Mouse (Mus musculus): ENCODE measurements around the gene Pnck.

Pnck gene

DNA sequence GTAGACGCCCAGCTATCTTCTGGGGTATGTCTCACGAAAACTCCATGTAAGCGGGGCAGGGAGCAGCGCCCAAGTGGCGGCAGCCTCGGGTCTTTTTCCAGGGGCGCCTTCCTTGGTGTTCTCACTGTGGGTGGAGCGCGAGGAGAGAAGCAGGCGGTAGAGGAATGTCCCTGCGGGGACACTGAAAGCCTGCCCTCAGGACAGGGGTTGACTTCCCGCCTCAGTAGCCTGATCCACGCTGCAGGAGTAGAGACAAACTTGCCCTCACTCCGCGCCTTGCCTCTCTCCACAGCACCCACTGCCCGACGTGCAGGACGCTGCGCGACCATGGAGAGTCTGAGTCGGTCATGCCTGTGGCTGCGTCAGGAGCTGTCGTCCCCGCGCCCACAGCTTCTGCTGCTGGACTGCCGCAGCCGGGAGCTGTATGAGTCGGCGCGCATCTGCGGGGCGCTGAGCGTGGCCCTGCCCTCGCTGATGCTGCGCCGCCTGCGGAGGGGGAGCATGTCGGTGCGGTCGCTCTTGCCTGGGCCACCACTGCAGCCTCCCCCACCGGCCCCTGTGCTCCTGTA lies 19.9 kb downstream of the Pnck start:
- no peak for DNase-seq (ENCODE audit: low spot score in 2 of 2)

DNA sequence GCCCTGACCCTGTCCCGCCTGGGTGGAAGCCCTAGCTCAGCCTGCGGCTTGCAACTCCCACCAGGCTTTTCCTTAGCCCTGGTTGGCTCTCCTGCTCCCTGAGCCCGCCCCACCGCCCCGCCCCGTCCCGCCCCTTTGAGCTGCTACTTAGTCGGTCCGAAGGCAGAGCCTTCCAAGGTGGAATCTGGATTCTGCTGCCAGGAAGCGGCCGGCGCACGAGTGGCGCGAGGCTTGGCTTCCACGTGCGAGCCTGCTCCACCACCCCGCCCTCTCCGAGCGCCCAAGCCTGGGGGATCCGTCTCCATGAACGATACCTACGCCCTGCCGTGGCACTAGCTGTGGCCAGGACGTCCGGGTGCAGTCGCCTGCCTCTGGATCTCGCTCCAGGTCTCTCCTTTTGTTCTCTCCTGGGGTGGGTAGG lies 20.7 kb downstream of the Pnck start, which contains the start of gene Dusp9:
TSS of gene Dusp9 (plus strand) at position 165 of the 421 bp plus-strand sequence.
- DNase-seq (ENCODE audit: low spot score in 2 of 2): peak in 1 of 2 experiments; percentile 22

DNA sequence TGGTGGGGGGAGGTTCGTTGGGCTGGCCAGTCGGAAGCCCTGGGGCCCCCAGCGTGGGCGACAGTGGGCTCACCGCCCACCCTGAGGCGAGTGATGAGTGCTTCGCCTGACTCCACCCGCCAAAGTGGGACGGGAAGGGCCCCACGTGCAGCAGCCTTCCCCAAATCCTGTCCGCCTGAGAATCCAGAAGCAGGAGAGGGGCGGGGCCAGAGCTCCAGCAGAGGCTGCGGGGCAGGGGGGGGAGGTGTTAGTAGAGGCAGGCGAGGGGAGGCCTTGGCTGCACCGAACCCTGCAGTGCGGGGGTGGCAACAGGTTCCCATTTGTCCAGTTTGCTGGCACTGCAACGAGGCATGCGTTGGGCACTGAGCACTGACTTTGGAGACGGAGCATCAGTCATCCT lies 22.5 kb downstream of the Pnck start:
- no peak for DNase-seq (ENCODE audit: low spot score in 2 of 2)

DNA sequence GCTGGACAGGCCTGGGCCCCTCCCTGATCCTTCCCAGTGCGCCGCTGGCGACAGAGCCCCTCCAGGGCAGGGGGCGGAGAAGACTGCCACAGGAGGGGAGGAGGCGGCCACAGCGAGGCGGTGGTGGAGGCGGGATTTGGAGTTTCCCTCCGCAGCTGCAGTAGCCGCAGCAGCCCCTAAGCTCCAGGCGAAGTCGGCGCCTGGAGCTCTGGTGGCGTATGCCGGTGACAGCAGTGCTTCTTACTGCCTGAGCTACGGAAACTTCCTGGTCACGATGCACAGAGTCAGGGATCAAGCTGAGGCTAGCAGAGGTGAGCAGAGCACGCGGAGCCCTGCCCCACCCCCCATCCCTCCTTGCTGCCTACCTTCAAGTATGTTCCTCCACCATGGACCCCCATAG lies 24.5 kb downstream of the Pnck start:
- no peak for DNase-seq (ENCODE audit: low spot score in 2 of 2)

DNA sequence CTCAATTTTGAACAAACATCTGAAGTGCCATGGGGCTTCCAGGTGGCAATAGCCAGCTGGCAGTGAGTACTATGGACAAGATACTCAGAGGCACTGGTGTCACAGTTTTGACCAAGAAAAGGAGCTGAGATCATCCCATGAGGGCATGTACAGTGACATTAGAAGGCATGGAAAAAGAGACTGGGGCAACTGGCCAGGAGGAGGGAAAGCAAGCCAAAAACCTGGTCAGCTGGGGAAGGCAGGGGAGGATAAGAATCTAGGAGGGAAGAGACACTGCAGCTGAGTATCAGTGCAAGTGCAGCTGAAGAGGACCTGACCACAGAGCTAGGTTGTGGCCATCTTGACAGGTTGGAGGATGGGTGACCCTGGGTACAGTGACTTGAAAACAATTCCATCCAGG lies 32.9 kb downstream of the Pnck start:
- DNase-seq (ENCODE audit: low spot score in 2 of 2): no peak

DNA sequence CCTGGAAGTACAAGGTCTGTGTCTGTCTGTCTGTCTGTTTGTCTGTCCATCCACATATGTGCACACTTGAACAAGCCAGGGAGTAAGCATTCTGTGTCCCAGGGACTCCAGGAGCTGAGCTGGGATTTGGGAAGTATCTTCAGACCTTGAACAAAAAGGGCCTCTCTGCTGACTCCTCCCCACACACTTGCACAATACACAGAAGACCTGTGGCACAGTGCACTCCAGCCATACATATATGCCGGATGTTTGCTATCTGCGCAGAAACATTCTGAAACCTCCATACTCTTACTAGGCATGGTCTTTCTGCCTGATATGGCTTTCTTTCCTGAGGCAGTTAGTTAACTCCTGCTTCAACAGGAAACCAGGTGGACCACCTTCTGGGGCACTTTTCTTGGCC lies 40.0 kb downstream of the Pnck start:
- peak; percentile 7 to 17 for DNase-seq (ENCODE audit: low spot score in 2 of 2)

DNA sequence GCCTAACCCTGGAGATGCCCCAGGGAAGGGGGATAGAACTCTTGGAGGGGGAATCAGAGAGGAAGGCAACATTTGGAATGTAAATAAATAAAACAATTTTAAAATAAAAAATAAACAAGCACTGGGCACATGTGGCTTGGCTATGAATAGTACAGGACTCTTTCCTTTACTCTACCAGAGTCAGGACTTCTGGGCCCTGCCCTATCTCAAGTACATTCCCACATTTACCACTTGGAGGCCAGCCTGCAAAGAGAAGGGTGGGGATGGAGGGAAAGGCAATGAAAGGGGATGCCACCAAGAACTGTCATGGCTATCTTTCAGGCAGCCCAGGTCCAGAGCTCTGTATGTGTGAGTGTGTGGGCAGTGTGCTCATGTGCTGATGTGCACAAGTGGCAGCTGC lies 40.5 kb downstream of the Pnck start:
- no peak for DNase-seq (ENCODE audit: low spot score in 2 of 2)

DNA sequence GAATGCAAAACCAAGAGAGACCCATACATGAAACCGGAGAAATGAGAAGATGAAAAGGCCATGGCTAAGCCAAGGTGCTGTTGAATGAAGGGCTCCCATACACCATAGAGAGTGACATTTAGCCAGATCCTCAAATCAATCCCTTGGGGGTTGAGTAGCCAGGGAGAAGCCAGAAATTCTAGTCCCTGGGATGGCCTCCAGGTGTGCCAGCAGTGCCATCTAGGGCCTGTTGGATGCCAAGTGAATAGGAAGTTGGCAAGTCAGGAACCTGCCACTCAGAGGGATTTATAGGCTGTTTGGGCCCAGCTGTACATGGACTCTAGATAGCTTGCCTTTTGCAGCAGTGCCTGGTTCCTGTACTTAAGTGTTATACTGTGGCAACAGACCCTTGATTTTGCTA lies 44.0 kb downstream of the Pnck start:
- DNase-seq (ENCODE audit: low spot score in 2 of 2): no peak

DNA sequence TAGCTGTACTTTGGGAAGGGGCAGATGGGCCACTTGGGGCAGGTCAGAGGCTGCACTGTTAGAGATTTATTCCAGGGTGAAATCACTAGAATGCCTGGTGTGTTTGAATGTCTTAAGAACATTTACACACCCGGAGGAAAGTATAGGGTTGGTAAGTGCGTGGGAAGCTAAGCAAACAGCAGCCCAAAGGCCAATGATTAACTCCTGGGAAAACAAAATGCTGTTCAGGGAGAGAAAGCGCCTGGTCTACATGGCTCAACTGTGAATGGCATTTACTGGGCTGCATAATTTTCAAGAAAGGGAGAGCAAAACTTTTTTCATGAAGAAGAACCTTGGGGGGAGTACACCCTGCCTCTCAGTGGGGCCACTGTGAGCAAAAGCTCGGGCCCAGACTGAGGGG lies 46.3 kb downstream of the Pnck start:
- DNase-seq (ENCODE audit: low spot score in 2 of 2): no peak
